Mouse (Mus musculus) midbrain, postnatal 0 days (tissue): ENCODE data around the gene Tmem216. TPM values are rescaled to one million over a fixed set of nuclear protein-coding genes. Genes with fewer than 3 reads are reported as not detected.
"Not testable (repeated sequence)": the region's sequence is repeated elsewhere in the genome, so short reads cannot be mapped to it uniquely, and the experiment has no call there.

Experiments
- ATAC-seq: fragments of 200-750 bp; cut with Nextera tagmentation; 2 replicates; pipeline ENCODE4 v1.8.0; 2017; ENCODE audit warnings: moderate number of reproducible peaks, mild to moderate bottlenecking, moderate TSS enrichment, moderate library complexity; ENCODE audit not compliant: low FRiP score
- DNase-seq: peaks from one replicate; pipeline ENCODE4 v3.0.0-alpha.2; 2015; ENCODE audit warnings: low spot score
- H3K27ac ChIP-seq: fragments of 300-500 bp; sonication (generic); 2 replicates; pipeline ENCODE4 v1.5.1; 2014; ENCODE audit warnings: low read depth, mild to moderate bottlenecking, low read length, mixed read lengths
- H3K27me3 ChIP-seq: fragments of 300-500 bp; sonication (generic); 2 replicates; pipeline ENCODE4 v1.6.1; 2014; ENCODE audit warnings: low read length, control low read depth, mixed read lengths; ENCODE audit not compliant: insufficient read depth
- H3K36me3 ChIP-seq: fragments of 300-500 bp; sonication (generic); 2 replicates; pipeline ENCODE4 v1.6.1; 2014; ENCODE audit warnings: low read length, control low read depth, mixed read lengths; ENCODE audit not compliant: insufficient read depth
- H3K4me1 ChIP-seq: fragments of 300-500 bp; sonication (generic); 2 replicates; pipeline ENCODE4 v1.6.1; 2014; ENCODE audit warnings: mild to moderate bottlenecking, control low read depth, antibody characterized with exemption, low read length, mixed read lengths; ENCODE audit not compliant: insufficient read depth
- H3K4me2 ChIP-seq: fragments of 300-500 bp; sonication (generic); 2 replicates; pipeline ENCODE4 v1.6.1; 2014; ENCODE audit warnings: low read depth, mild to moderate bottlenecking, low read length, mixed read lengths; ENCODE audit not compliant: poor library complexity, severe bottlenecking
- H3K4me3 ChIP-seq: fragments of 300-500 bp; sonication (generic); 2 replicates; pipeline ENCODE4 v1.5.1; 2014; ENCODE audit warnings: low read depth, mild to moderate bottlenecking, low read length, moderate library complexity
- H3K9ac ChIP-seq: fragments of 300-500 bp; sonication (generic); replicated peaks from 2 replicates; pipeline ENCODE4 v1.6.1; 2014; ENCODE audit warnings: mild to moderate bottlenecking, low read length, moderate library complexity, mixed read lengths; ENCODE audit not compliant: poor library complexity, severe bottlenecking
- H3K9me3 ChIP-seq: fragments of 300-500 bp; sonication (generic); 2 replicates; pipeline ENCODE4 v1.6.1; 2016; ENCODE audit warnings: low read length, control low read depth
- CTCF ChIP-seq: IDR thresholded peaks from 2 replicates; pipeline ENCODE4 v1.5.1; 2016; ENCODE audit warnings: antibody characterized with exemption, mild to moderate bottlenecking
- WGBS: fragments of 180-500 bp; shearing (Covaris S2); extraction: QIAGEN DNeasy Blood & Tissue Kit; methylation state at CpG from one replicate; pipeline ENCODE4 v1.1.7; 2014; 5-methylcytosine and 5-hydroxymethylcytosine counted together
- polyA plus RNA-seq: library from polyadenylated mRNA; unstranded; fragments of >200 nt; fragmentation: Nextera tagmentation; extraction: Ambion mirVana; gene quantifications from 2 replicates; pipeline ENCODE4 v1.2.1, GENCODE M21; 2015
- total RNA-seq: library from RNA; depleted of rRNA; stranded (reverse); fragments of >200 nt; gene quantifications from 2 replicates; pipeline ENCODE4 v1.2.3, GENCODE M21; 2014

Gene Tmem216
- total and polyA plus RNA-seq, 2 experiments from 2014 or later, result 33.8 to 41.5 TPM

DNA sequence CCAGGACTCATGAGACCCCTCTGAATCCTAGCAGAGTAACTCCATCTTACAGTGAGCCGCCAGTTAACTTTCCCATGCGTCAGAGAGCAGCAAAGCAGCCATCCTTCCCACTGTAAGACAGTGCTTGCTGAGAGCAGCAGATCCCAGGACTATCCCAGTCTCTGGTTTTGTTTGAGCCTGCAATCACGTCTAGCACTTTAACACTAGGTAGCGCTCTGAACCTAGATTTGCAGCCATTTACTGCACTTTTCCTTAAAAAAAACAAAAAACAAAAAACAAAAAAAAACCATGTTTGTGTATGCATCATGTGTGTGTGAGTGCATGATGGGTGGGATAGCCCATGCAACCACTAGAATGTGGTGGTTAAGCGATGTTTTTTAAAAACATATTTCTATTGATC is 4.1 kb upstream of the Tmem216 start:
- ATAC-seq, result no peak
- peak; percentile 54 for TF ChIP-seq CTCF
- H3K9me3 ChIP-seq, result no peaks in the 10 kb centered on the region
- no peak overlapping the region for H3K4me3 ChIP-seq
- DNase-seq, result peak; percentile 56
- no peaks in the 10 kb centered on the region for H3K36me3 ChIP-seq
- no peaks in the 10 kb centered on the region for H3K27me3 ChIP-seq
- 32% methylated on average over 5 of the region's 5 CpGs for WGBS
- peaks cover 10% of the 10 kb centered on the region; the same call in 1 of the 2 replicates for H3K4me1 ChIP-seq
- H3K9ac ChIP-seq, result no peak overlapping the region
- no peak overlapping the region for H3K4me2 ChIP-seq
- H3K27ac ChIP-seq, result no peak overlapping the region

DNA sequence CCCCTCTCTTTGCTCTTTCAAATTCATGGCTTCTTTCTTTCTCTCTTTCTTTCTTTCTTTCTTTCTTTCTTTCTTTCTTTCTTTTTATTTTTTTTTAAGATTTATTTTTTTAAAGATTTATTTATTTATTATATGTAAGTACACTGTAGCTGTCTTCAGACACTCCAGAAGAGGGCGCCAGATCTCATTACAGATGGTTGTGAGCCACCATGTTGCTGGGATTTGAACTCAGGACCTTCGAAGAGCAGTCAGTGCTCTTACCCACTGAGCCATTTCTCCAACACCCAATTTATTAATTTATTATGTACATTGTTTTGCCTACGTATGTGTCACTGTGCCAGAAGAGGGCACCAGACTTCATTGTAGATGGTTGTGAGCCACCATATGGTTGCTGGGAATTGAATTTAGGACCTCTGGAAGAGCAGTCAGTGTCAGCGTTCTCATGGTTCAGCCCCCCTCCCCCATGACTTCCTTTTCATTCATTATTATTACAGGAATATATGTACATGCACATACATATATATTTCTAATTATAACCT is 1.9 kb upstream of the Tmem216 start:
- DNase-seq, H3K9ac ChIP-seq, H3K4me2 ChIP-seq, H3K36me3 ChIP-seq, H3K4me3 ChIP-seq, H3K9me3 ChIP-seq, ATAC-seq, H3K27me3 ChIP-seq, H3K27ac ChIP-seq: not testable (repeated sequence)
- H3K4me1 ChIP-seq, result peaks cover 14% of the 10 kb centered on the region; the same call in 1 of the 2 replicates
- WGBS, result 71% methylated on average over 4 of the region's 4 CpGs

DNA sequence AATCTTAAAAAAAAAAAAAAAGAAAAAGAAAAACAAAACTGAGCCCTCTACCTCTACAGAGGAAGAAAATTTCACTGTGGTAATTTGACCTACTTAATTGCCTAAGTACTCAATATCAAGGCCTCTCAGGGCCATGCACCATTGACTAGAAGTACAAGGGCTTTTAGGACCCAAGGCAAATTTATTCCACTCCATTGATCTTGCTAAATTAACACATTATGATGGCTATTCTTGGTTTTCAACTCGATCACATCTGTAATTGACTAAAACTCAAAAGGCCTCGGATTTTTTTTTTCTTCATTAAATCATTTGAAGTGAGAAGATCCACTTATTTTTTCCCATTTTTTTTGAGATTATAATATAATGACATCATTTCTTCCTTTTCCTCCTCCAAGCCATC is 1.4 kb upstream of the Tmem216 start:
- H3K27ac ChIP-seq, result no peak overlapping the region
- no peaks in the 10 kb centered on the region for H3K9me3 ChIP-seq
- TF ChIP-seq CTCF, result no peak
- no peaks in the 10 kb centered on the region for H3K27me3 ChIP-seq
- H3K4me1 ChIP-seq, result peaks cover 14% of the 10 kb centered on the region; the same call in 1 of the 2 replicates
- no peak overlapping the region for H3K4me3 ChIP-seq
- no peak overlapping the region for H3K4me2 ChIP-seq
- no peak overlapping the region for H3K9ac ChIP-seq
- DNase-seq (no peak), ATAC-seq (no peak)
- H3K36me3 ChIP-seq, result no peaks in the 10 kb centered on the region
- WGBS, result 85% methylated on average over 2 of the region's 2 CpGs

DNA sequence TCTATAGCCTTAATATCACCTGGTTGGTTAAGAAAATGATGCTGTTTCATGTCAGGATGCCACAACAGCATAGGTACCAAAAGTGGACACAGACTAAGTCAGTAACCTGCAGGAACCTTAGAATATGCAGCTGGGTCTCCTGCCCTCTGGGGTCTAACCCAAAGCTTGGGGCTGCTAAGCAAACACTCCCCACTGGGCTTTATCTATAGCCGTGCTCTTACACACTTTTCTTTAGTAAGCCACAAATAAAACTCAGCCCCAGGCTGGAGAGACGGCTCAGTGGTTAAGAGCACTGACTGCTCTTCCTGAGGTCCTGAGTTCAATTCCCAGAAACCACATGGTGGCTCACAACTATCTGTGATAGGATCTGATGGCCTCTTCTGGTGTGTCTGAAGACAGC is 963 bp upstream of the Tmem216 start:
- no peak overlapping the region for H3K9ac ChIP-seq
- 78% methylated on average over 2 of the region's 2 CpGs for WGBS
- no peak overlapping the region for H3K4me3 ChIP-seq
- H3K27ac ChIP-seq, result no peak overlapping the region
- no peak for TF ChIP-seq CTCF
- no peaks in the 10 kb centered on the region for H3K9me3 ChIP-seq
- peaks cover 14% of the 10 kb centered on the region; the same call in 1 of the 2 replicates for H3K4me1 ChIP-seq
- DNase-seq, result no peak
- H3K4me2 ChIP-seq, result peak overlapping the region; percentile 56; the same call in 1 of the 2 replicates
- H3K36me3 ChIP-seq, result no peaks in the 10 kb centered on the region
- no peak for ATAC-seq
- H3K27me3 ChIP-seq, result no peaks in the 10 kb centered on the region

DNA sequence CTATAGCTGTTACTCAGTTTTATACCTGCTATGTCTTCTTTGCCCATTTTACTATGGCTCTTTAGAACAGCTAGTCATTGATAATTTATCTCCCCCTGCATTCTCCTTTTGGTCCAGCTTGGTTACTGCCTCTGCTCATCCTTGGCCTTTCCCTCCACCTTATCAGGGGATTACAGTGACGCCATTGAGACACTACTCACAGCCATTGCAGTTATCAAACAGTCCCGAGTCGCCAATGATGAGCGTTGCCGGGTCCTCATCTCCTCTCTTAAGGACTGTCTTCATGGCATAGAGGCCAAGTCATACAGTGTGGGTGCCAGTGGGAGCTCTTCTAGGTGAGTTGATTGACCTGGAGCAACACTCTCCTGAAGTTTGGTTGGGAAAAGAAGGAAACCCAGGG is 16.6 kb downstream of the Tmem216 start:
- WGBS, result 97% methylated on average over 5 of the region's 5 CpGs
- H3K4me3 ChIP-seq, result no peak overlapping the region
- DNase-seq, result no peak
- H3K9ac ChIP-seq, result no peak overlapping the region
- H3K9me3 ChIP-seq, result no peaks in the 10 kb centered on the region
- peaks cover 78% of the 10 kb centered on the region for H3K36me3 ChIP-seq
- no peak overlapping the region for H3K27ac ChIP-seq
- no peak for TF ChIP-seq CTCF
- no peak for ATAC-seq
- H3K4me2 ChIP-seq, result no peak overlapping the region
- no peaks in the 10 kb centered on the region for H3K27me3 ChIP-seq
- H3K4me1 ChIP-seq, result no peaks in the 10 kb centered on the region

DNA sequence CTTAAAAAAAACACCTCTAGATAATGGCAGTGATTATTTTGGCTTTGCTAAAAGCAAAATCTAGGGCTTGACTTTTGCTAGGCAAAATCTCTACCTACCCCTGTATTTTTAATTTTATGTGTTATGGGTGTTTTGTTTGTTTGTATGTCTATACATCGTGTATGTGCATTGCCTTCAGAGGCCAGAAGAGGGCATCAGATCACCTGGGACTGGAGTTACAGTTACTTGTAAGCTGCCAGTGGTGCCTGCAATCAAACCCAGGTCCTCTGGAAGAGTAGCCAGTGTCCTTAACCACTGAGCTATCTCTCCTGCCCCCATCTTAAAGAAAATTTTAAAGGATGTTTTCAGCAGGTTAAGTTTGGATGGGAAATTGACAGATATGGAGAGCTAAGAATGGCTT is 26.0 kb downstream of the Tmem216 start:
- ATAC-seq (no peak), DNase-seq (no peak)
- 98% methylated on average over 1 of the region's 1 CpGs for WGBS

More for the DNA sequence above, 26.0 kb downstream of the Tmem216 start:
- H3K27ac ChIP-seq, result no peak overlapping the region
- no peak overlapping the region for H3K4me3 ChIP-seq
- no peak overlapping the region for H3K9ac ChIP-seq
- no peaks in the 10 kb centered on the region for H3K4me1 ChIP-seq
- H3K4me2 ChIP-seq, result no peak overlapping the region
- peak; percentile 34 for TF ChIP-seq CTCF
- no peaks in the 10 kb centered on the region for H3K27me3 ChIP-seq
- H3K9me3 ChIP-seq, result no peaks in the 10 kb centered on the region
- peaks cover 34% of the 10 kb centered on the region for H3K36me3 ChIP-seq
